ENCODE assay signal across 1 mouse cellular context in genomic region chr11:45960003-45960402, GRCm38 (mm10).
TF ChIP-seq lines count a peak whose summit lies in the region.

No protein-coding gene starts in this region.

TF ChIP-seq in MEL, 35 proteins besides CTCF, POLR2A, EP300 and RAD21:
- TF ChIP-seq ETS1 (IDR thresholded peaks at IDR 0.05; ENCODE audit: low read depth, low read length): no peak
- no peak for TF ChIP-seq RCOR1 (IDR thresholded peaks at IDR 0.05; ENCODE audit: low read depth, low read length)
- TF ChIP-seq USF2 (IDR thresholded peaks at IDR 0.05; ENCODE audit: borderline replicate concordance in 1 of 2, insufficient read depth in 1 of 2, low read depth in 1 of 2, low read length in 2 of 2): no peak
